Mouse (Mus musculus): ENCODE measurements at regions not wholly inside any gene's neighbourhood (a gene's known extent, or its start where the extent isn't known, plus 50 kb on each side); places are given as distances from the start of the nearest gene placed in this dataset.

- H3K9ac ChIP-seq (ENCODE audit: control insufficient read depth, low read depth, low read length, poor library complexity, severe bottlenecking), result no peak overlapping the region
- no peak overlapping the region for H3K27ac ChIP-seq (ENCODE audit: control insufficient read depth, low read depth, low read length)
- no peaks in the 10 kb centered on the region for H3K79me2 ChIP-seq (ENCODE audit: control insufficient read depth, insufficient read depth, low read length, poor library complexity)
- DNase-seq (ENCODE audit: low read depth, low spot score), result no peak
- H3K9me3 ChIP-seq (replicated peaks; ENCODE audit: insufficient read depth, low read length), result no peaks in the 10 kb centered on the region
- TF ChIP-seq MYC (IDR thresholded peaks at IDR 0.05; ENCODE audit: low read depth, low read length), result no peak
- no peak for TF ChIP-seq ZKSCAN1 (IDR thresholded peaks at IDR 0.05; ENCODE audit: low read depth, low read length)
- no peak for TF ChIP-seq MAX (IDR thresholded peaks at IDR 0.05; ENCODE audit: low read length)
- TF ChIP-seq POLR2A (IDR thresholded peaks at IDR 0.05; ENCODE audit: control insufficient read depth in 1 of 2, insufficient read depth in 1 of 2, low read depth in 1 of 2, low read length in 2 of 2, poor library complexity in 1 of 2), result no peak
- no peak for TF ChIP-seq MAZ (IDR thresholded peaks at IDR 0.05; ENCODE audit: low read depth, low read length)
- no peak for TF ChIP-seq POLR2AphosphoS2 (IDR thresholded peaks at IDR 0.05; ENCODE audit: low read length)
- TF ChIP-seq ZMIZ1 (IDR thresholded peaks at IDR 0.05; ENCODE audit: low read depth, low read length), result no peak
- no peak for TF ChIP-seq EP300 (IDR thresholded peaks at IDR 0.05; ENCODE audit: low read depth in 1 of 2, low read length in 2 of 2)
- no peak for TF ChIP-seq E2F4 (IDR thresholded peaks at IDR 0.05; ENCODE audit: borderline replicate concordance, low read depth, low read length)
- no peak for TF ChIP-seq GATA1 (IDR thresholded peaks at IDR 0.05; ENCODE audit: low read depth, low read length)
- TF ChIP-seq KAT2A (conservative IDR thresholded peaks at IDR 0.05; ENCODE audit: low read depth, low read length), result no peak
- no peak for TF ChIP-seq SIN3A (IDR thresholded peaks at IDR 0.05; ENCODE audit: low read length)
- TF ChIP-seq USF1 (IDR thresholded peaks at IDR 0.05; ENCODE audit: low read depth, low read length), result no peak
- H3K36me3 ChIP-seq (ENCODE audit: control insufficient read depth in 1 of 2, insufficient read depth in 2 of 2, low read length in 2 of 2), result no peaks in the 10 kb centered on the region
- no peaks in the 10 kb centered on the region for H3K27me3 ChIP-seq (ENCODE audit: control insufficient read depth in 1 of 2, insufficient read depth in 2 of 2, low read length in 2 of 2)
- no peaks in the 10 kb centered on the region for H3K4me1 ChIP-seq (ENCODE audit: control insufficient read depth in 1 of 2, insufficient read depth in 2 of 2, low read length in 2 of 2)
- H3K4me3 ChIP-seq (ENCODE audit: control insufficient read depth in 1 of 2, insufficient read depth in 1 of 2, low read depth in 2 of 2, low read length in 2 of 2), result no peak overlapping the region
Observed at GRCm38 (mm10) chr2:84184288-84185015, 194.1 kb downstream of the Gm13691 start.

- no peak for TF ChIP-seq BHLHE40 (IDR thresholded peaks at IDR 0.05; ENCODE audit: borderline replicate concordance, low read depth, low read length)
- TF ChIP-seq CTCF (IDR thresholded peaks at IDR 0.05 in 2 of 3, conservative IDR thresholded peaks at IDR 0.05 in 1 of 3; ENCODE audit: control insufficient read depth in 1 of 3, insufficient read depth in 1 of 3, low read depth in 2 of 3, low read length in 3 of 3, poor library complexity in 1 of 3, severe bottlenecking in 1 of 3), result no peak
- TF ChIP-seq ZC3H11A (IDR thresholded peaks at IDR 0.05; ENCODE audit: low read depth, low read length), result no peak
- TF ChIP-seq HCFC1 (IDR thresholded peaks at IDR 0.05; ENCODE audit: low read depth, low read length), result no peak
- no peak for TF ChIP-seq MXI1 (IDR thresholded peaks at IDR 0.05; ENCODE audit: low read depth, low read length)
- H3K36me3 ChIP-seq (ENCODE audit: control insufficient read depth in 1 of 2, insufficient read depth in 2 of 2, low read length in 2 of 2), result no peaks in the 10 kb centered on the region
- no peaks in the 10 kb centered on the region for H3K9me3 ChIP-seq (replicated peaks; ENCODE audit: insufficient read depth, low read length)
- DNase-seq (ENCODE audit: low read depth, low spot score), result no peak
- no peaks in the 10 kb centered on the region for H3K27me3 ChIP-seq (ENCODE audit: control insufficient read depth in 1 of 2, insufficient read depth in 2 of 2, low read length in 2 of 2)
- H3K4me1 ChIP-seq (ENCODE audit: control insufficient read depth in 1 of 2, insufficient read depth in 2 of 2, low read length in 2 of 2), result no peaks in the 10 kb centered on the region
- no peak overlapping the region for H3K9ac ChIP-seq (ENCODE audit: control insufficient read depth, low read depth, low read length, poor library complexity, severe bottlenecking)
- H3K4me3 ChIP-seq (ENCODE audit: control insufficient read depth in 1 of 2, insufficient read depth in 1 of 2, low read depth in 2 of 2, low read length in 2 of 2), result no peak overlapping the region
- H3K27ac ChIP-seq (ENCODE audit: control insufficient read depth, low read depth, low read length), result no peak overlapping the region
- H3K79me2 ChIP-seq (ENCODE audit: control insufficient read depth, insufficient read depth, low read length, poor library complexity), result no peaks in the 10 kb centered on the region
Observed at GRCm38 (mm10) chr2:84185016-84185330, 194.6 kb downstream of the Gm13691 start.

Measured in MEL (cell line).